Mouse (Mus musculus) neural tube, embryonic 13.5 days (tissue): ENCODE data around the gene Dip2b. TPM values are rescaled to one million over a fixed set of nuclear protein-coding genes. Genes with fewer than 3 reads are reported as not detected.

Experiments used
- ATAC-seq: fragments of 200-750 bp; cut with Nextera tagmentation; 2 replicates; pipeline ENCODE4 v1.8.0; 2017; ENCODE audit warnings: low read depth, mild to moderate bottlenecking, moderate TSS enrichment, moderate library complexity
- H3K27ac ChIP-seq: fragments of 300-500 bp; sonication (generic); replicated peaks from 2 replicates; pipeline ENCODE4 v1.5.1; 2015; ENCODE audit warnings: moderate library complexity, mild to moderate bottlenecking, inconsistent platforms
- H3K27me3 ChIP-seq: fragments of 300-500 bp; sonication (generic); 2 replicates; pipeline ENCODE4 v1.6.1; 2015; ENCODE audit warnings: mild to moderate bottlenecking, inconsistent platforms
- H3K36me3 ChIP-seq: fragments of 300-500 bp; sonication (generic); 2 replicates; pipeline ENCODE4 v1.6.1; 2015; ENCODE audit warnings: mild to moderate bottlenecking, inconsistent platforms
- H3K4me1 ChIP-seq: fragments of 300-500 bp; sonication (generic); replicated peaks from 2 replicates; pipeline ENCODE4 v1.6.1; 2015; ENCODE audit warnings: inconsistent platforms
- H3K4me2 ChIP-seq: fragments of 300-500 bp; sonication (generic); 2 replicates; pipeline ENCODE4 v1.6.1; 2015; ENCODE audit warnings: inconsistent platforms, mild to moderate bottlenecking, moderate library complexity
- H3K4me3 ChIP-seq: fragments of 300-500 bp; sonication (generic); 2 replicates; pipeline ENCODE4 v1.5.1; 2015; ENCODE audit warnings: mild to moderate bottlenecking, inconsistent platforms
- H3K9ac ChIP-seq: fragments of 300-500 bp; sonication (generic); 2 replicates; pipeline ENCODE4 v1.6.1; 2015; ENCODE audit warnings: moderate library complexity, mild to moderate bottlenecking, inconsistent platforms
- H3K9me3 ChIP-seq: fragments of 300-500 bp; sonication (generic); 2 replicates; pipeline ENCODE4 v1.6.1; 2016; ENCODE audit warnings: inconsistent platforms
- WGBS: fragments of 180-500 bp; shearing (Covaris S2); methylation state at CpG from one replicate; pipeline ENCODE4 v1.1.7; 2015; 5-methylcytosine and 5-hydroxymethylcytosine counted together
- polyA plus RNA-seq: library from polyadenylated mRNA; unstranded; fragments of >200 nt; fragmentation: Nextera tagmentation; extraction: Ambion mirVana; gene quantifications from 2 replicates; pipeline ENCODE4 v1.2.1, GENCODE M21; 2015

Dip2b gene
- polyA plus RNA-seq, 1 experiment from 2014 or later, result 18.5 TPM

DNA sequence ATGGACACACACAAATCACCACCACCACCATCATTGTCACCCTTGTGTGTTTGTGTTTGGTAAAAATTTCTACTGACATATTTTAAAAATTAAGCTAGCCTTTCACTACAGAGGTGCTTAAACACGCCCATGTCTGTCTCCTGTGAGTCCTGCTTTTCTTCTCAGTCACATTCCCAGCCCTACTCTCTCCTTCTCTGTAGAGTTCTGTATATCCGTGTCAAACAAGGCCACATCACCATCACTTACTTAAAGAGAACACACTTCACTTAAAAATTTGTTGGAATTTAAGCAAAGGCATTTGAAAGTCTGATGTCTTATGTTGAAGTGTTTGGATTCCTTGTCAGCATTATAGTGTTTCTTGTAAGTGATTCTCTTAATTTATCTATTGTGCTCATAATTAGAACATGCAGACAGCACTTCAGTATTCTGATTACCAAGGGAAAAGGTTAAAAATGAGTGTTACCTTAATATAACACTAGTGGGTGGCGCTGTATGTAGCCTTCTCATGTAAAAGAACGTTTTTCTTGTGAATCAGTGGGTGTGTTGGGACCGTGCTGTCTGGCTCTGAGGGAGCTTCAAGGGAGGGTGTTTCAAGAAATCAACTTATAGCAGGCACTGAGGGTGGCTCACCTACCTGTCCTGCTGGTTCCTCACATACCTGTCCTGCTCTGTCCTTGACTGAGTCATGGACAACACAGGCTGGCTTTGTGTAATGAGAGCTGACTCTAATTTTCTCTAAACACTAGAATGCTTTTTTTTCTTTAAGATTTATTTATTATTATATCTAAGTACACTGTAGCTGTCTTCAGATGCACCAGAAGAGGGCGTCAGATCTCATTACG, 58.3 kb downstream of the Dip2b start:
- WGBS, result 90% methylated on average over 7 of the region's 7 CpGs
- H3K4me1 ChIP-seq, result peaks cover 41% of the 10 kb centered on the region

GRCm38 (mm10) chr15:100100336-100100735, 61.9 kb downstream of the Dip2b start:
- no peaks in the 10 kb centered on the region for H3K36me3 ChIP-seq
- H3K4me2 ChIP-seq, result no peak overlapping the region
- H3K4me1 ChIP-seq, result peaks cover 25% of the 10 kb centered on the region
- H3K27ac ChIP-seq, result no peak overlapping the region
- 64% methylated on average over 7 of the region's 7 CpGs for WGBS
- H3K27me3 ChIP-seq, result no peaks in the 10 kb centered on the region
- H3K9me3 ChIP-seq, result 0 out of 2 replicates have a peak, but pooled peaks cover 5% of the 10 kb centered on the region
- no peak for ATAC-seq
- H3K9ac ChIP-seq, result no peak overlapping the region
- H3K4me3 ChIP-seq, result no peak overlapping the region

More for the DNA sequence above, 58.3 kb downstream of the Dip2b start:
- Histone ChIP-seq H3K9me3 (0 out of 2 replicates have a peak, but pooled peaks cover 5% of the 10 kb centered on the region), H3K27ac (no peak overlapping the region), H3K36me3 (no peaks in the 10 kb centered on the region), H3K4me2 (no peak overlapping the region), H3K27me3 (no peaks in the 10 kb centered on the region), H3K9ac (no peak overlapping the region), H3K4me3 (no peak overlapping the region)
- ATAC-seq, result no peak

GRCm38 (mm10) chr15:100101206-100101605, 62.7 kb downstream of the Dip2b start:
- Histone ChIP-seq H3K4me2 (no peak overlapping the region), H3K4me3 (no peak overlapping the region), H3K9ac (no peak overlapping the region), H3K27ac (no peak overlapping the region; the same call in 1 of the 2 replicates), H3K27me3 (no peaks in the 10 kb centered on the region), H3K4me1 (peaks cover 26% of the 10 kb centered on the region), H3K36me3 (no peaks in the 10 kb centered on the region), H3K9me3 (0 out of 2 replicates have a peak, but pooled peaks cover 5% of the 10 kb centered on the region)
- ATAC-seq, result no peak

- H3K4me3 ChIP-seq, result no peak overlapping the region
Observed at GRCm38 (mm10) chr15:100104126-100104525, 65.7 kb downstream of the Dip2b start.

DNA sequence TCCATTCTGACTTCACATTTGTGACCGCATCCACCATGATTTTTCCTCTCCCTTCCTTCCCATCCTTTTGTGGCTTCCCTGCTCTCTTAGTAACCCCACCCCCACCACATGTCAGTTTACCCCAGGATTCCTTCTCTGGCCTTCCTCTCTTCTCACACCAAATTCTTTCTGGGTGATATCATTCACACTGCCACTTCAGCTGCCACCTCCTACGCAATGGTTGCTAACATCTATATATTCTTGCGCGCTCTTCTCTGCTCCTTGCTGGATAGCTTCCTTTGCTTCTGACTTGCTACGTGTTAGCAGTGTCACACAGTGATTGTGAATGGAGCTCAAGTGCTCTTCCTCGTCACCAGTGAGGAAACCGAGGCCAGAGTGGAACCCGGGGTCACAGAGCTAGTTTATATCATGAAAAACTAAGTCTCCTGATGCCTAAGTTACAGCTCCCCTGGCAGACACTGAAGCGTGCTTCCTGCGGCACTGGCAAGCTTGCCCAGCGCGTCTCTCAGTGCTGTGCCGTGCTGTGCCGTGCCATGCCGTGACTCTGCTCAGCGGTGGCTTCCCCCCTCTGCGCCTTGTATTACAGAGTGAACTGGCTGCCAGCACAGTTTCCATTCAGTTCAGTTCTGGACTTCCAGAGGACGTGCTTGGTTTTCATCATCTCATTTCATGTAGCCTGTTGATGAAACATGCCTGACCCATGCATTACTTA, 69.8 kb downstream of the Dip2b start:
- no peak overlapping the region for H3K4me2 ChIP-seq
- no peaks in the 10 kb centered on the region for H3K36me3 ChIP-seq
- peaks cover 29% of the 10 kb centered on the region for H3K4me1 ChIP-seq
- no peaks in the 10 kb centered on the region for H3K9me3 ChIP-seq
- no peaks in the 10 kb centered on the region for H3K27me3 ChIP-seq
- no peak overlapping the region for H3K9ac ChIP-seq
- ATAC-seq, result no peak
- H3K4me3 ChIP-seq, result no peak overlapping the region
- WGBS, result 91% methylated on average over 18 of the region's 18 CpGs
- no peak overlapping the region for H3K27ac ChIP-seq

More at GRCm38 (mm10) chr15:100104126-100104525, 65.7 kb downstream of the Dip2b start:
- Histone ChIP-seq H3K9me3 (0 out of 2 replicates have a peak, but pooled peaks cover 1% of the 10 kb centered on the region), H3K4me1 (peaks cover 31% of the 10 kb centered on the region), H3K9ac (no peak overlapping the region), H3K36me3 (no peaks in the 10 kb centered on the region), H3K27ac (no peak overlapping the region), H3K4me2 (no peak overlapping the region), H3K27me3 (no peaks in the 10 kb centered on the region)
- 95% methylated on average over 2 of the region's 2 CpGs for WGBS
- no peak for ATAC-seq

DNA sequence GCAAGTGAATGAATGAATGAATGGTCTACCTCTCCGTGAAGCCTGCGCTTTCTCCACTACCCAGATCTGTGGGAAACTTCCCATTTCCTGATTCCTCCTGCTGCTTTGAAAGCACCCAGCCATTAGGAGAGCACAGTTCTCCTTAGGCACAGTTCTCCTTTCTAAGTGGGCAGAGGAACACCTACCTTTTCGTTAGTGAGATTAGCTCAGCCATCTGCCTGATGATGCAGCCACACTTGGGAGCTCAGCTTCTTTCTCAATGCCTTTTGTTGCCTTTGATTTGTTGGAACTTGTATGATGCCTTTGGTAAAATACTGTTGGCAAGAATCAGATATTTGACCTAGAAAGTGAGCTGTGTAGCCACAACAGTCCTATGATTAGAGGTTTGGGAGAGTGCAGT, 71.5 kb downstream of the Dip2b start:
- Histone ChIP-seq H3K36me3 (no peaks in the 10 kb centered on the region), H3K27me3 (no peaks in the 10 kb centered on the region), H3K4me3 (no peak overlapping the region), H3K9me3 (no peaks in the 10 kb centered on the region), H3K9ac (no peak overlapping the region), H3K4me1 (peaks cover 43% of the 10 kb centered on the region), H3K4me2 (no peak overlapping the region), H3K27ac (no peak overlapping the region)
- 76% methylated on average over 3 of the region's 3 CpGs for WGBS
- ATAC-seq, result no peak

- H3K4me3 ChIP-seq, result no peak overlapping the region
- H3K27ac ChIP-seq, result no peak overlapping the region
- no peak overlapping the region for H3K9ac ChIP-seq
- no peak for ATAC-seq
- peaks cover 39% of the 10 kb centered on the region for H3K4me1 ChIP-seq
- H3K27me3 ChIP-seq, result no peaks in the 10 kb centered on the region
- WGBS, result 75% methylated on average over 9 of the region's 9 CpGs
- peaks cover 6% of the 10 kb centered on the region for H3K36me3 ChIP-seq
- no peak overlapping the region for H3K4me2 ChIP-seq
- H3K9me3 ChIP-seq, result no peaks in the 10 kb centered on the region
Observed at GRCm38 (mm10) chr15:100111891-100112290, 73.4 kb downstream of the Dip2b start.

- H3K27ac ChIP-seq, result peak overlapping the region; percentile 53
Observed at GRCm38 (mm10) chr15:100112309-100112966, 74.0 kb downstream of the Dip2b start.

GRCm38 (mm10) chr15:100113343-100114275, 75.1 kb downstream of the Dip2b start:
- no peak overlapping the region for H3K9ac ChIP-seq
- peak overlapping the region; percentile 53; the same call in 1 of the 2 replicates for H3K27ac ChIP-seq
- 17% methylated on average over 10 of the region's 10 CpGs for WGBS
- no peaks in the 10 kb centered on the region for H3K27me3 ChIP-seq
- peaks cover 33% of the 10 kb centered on the region for H3K4me1 ChIP-seq
- no peak overlapping the region for H3K4me2 ChIP-seq
- H3K4me3 ChIP-seq, result no peak overlapping the region
- H3K9me3 ChIP-seq, result no peaks in the 10 kb centered on the region
- peak; percentile 75 for ATAC-seq
- peaks cover 23% of the 10 kb centered on the region for H3K36me3 ChIP-seq

More at GRCm38 (mm10) chr15:100112309-100112966, 74.0 kb downstream of the Dip2b start:
- Histone ChIP-seq H3K4me1 (peaks cover 39% of the 10 kb centered on the region), H3K9ac (no peak overlapping the region), H3K27me3 (no peaks in the 10 kb centered on the region), H3K4me2 (no peak overlapping the region), H3K36me3 (peaks cover 11% of the 10 kb centered on the region), H3K4me3 (no peak overlapping the region), H3K9me3 (no peaks in the 10 kb centered on the region)
- ATAC-seq, result no peak
- WGBS, result 82% methylated on average over 9 of the region's 9 CpGs

- Histone ChIP-seq H3K4me2 (no peak overlapping the region), H3K4me1 (peaks cover 33% of the 10 kb centered on the region), H3K36me3 (peaks cover 29% of the 10 kb centered on the region), H3K27me3 (no peaks in the 10 kb centered on the region), H3K9ac (no peak overlapping the region), H3K9me3 (no peaks in the 10 kb centered on the region), H3K27ac (no peak overlapping the region), H3K4me3 (no peak overlapping the region)
- WGBS, result 94% methylated on average over 3 of the region's 3 CpGs
- ATAC-seq, result no peak
Observed at GRCm38 (mm10) chr15:100115416-100115815, 77.0 kb downstream of the Dip2b start.

DNA sequence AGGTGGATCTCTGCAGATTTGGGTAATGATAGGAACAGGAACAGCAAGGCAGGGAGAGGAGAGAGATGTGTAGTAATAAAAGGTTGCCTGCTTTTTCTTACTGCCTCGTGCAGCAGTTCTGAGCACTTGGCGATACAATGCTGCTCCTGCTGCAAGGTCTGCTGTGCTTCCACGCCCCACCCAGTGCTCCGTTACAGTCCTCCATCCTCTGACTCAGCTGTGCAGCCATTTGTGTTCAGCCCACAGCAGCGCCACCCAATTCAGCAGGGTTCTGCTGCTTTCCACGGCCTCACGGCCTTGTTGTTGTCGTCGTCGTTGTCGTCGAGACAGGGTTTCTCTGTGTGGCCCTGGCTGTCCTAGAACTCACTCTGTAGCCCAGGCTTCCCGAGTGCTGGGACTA, 77.9 kb downstream of the Dip2b start:
- peaks cover 29% of the 10 kb centered on the region for H3K36me3 ChIP-seq
- H3K9me3 ChIP-seq, result no peaks in the 10 kb centered on the region
- no peaks in the 10 kb centered on the region for H3K27me3 ChIP-seq
- H3K4me3 ChIP-seq, result no peak overlapping the region
- no peak overlapping the region for H3K9ac ChIP-seq
- H3K4me2 ChIP-seq, result no peak overlapping the region
- ATAC-seq, result no peak
- WGBS, result 89% methylated on average over 13 of the region's 13 CpGs
- H3K27ac ChIP-seq, result no peak overlapping the region
- peaks cover 33% of the 10 kb centered on the region for H3K4me1 ChIP-seq
